Mouse (Mus musculus) left cerebral cortex, postnatal 25 days (tissue): ENCODE measurements around the gene E2f8. TPM values are rescaled to one million over a fixed set of nuclear protein-coding genes. Genes with fewer than 3 reads are reported as not detected.

Experiments
- DNase-seq, 2 experiments: peaks; one replicate each; pipeline ENCODE4 v3.0.0; 2022; ENCODE audit warnings: low spot score in 2 of 2, mixed read lengths in 1 of 2
- intact Hi-C: fragments of 180-260 bp; cut with DNase I; formaldehyde crosslinking; loops from one replicate; pipeline ENCODE4 v1.15.1; 2025
- total RNA-seq, 2 experiments: library from RNA; stranded (reverse); gene quantifications; 2 replicates each; pipeline ENCODE4 v1.2.3; 2021

Gene E2f8
- under 1 TPM; 0.50 to 0.57 TPM for total RNA-seq

DNA sequence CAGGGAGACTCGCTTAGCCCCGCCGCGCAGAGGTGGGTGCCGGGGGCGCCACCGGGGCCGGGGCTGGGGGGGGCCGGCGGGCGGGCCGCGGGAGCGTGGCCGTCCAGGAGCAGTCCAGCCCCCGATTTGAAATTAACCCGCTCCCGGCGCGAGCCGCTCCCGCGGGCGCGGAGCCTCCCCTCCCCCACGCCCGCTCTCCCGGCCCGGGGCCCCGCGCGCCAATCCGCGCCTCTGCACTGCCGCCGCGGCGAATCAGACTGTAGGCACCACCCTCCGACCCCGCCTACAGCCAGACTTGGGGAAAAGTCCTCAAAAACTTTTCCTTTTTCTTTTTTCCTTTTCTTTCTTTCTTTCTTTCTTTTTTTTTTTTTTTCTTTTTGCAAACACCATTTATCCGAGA lies at the start of gene E2f8:
TSS of gene E2f8 (minus strand) at position 111 of the 400 bp plus-strand sequence.
- DNase-seq: no peak
- intact Hi-C loops: no loop called here

DNA sequence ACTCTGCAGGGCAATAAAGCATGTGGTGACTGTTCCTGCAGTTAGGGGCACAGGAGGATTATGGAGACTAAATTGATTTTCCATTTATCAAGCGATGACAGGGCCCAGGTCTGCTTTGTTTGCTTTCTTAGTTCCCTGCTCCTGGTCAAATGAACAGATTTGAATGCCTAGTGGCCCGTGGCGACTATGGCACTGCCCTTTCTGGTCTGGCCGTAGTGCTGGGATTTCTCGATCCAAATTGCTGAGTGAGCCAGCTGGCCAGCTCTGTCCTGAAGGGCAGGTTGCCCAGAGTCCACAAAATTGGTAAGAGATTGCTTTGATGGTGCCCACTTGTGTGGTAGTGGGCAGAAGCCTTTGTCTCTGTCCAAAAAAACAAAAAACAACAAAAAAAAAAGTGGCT lies 49.0 kb upstream of the E2f8 start:
- DNase-seq: peak; percentile 13 to 47
- intact Hi-C loops: no loop called here

DNA sequence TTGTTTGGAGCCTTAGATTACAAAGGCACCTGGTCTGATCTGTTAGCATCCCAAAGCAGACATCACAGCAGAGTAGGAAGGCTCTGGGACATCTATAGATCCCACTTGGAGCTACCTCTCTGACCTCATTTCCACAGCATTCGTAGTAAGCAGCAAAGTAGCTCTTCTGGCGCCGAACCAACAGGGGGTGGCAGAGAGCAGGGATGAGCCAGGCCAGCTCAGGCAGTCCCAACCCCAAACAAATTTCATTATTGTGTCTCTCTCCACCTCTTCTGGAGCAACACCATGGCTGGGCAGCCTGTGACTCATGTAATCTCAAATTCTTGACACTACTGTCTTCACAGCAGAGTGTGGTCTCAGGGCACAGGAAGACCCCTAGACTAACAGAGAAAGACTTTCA lies 47.0 kb upstream of the E2f8 start:
- peak; percentile 57 to 68 for DNase-seq
- intact Hi-C loops: loop anchor here (2.0 kb wide), 1 partner anchor 192 kb away; no protein-coding TSS in a partner anchor

DNA sequence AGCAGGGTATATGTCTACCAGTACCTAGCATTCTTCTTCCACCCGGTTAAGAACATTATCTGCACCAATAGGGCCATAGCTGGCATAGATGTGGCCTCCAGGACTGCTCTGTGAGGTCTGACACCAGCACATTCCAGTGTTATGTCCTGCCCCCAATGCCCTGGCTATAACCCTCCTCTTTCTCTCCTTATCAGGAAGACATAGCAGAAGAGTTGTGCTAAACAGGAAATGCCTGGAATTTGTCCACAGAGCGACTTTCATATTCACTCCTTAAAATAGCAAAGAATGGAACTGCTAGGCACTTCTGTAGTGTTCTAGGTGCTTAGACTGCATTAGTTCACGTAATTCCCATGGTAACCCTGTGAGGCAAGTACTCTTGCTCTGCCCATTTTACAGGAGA lies 43.8 kb upstream of the E2f8 start:
- intact Hi-C loops: no loop called here
- DNase-seq: no peak

DNA sequence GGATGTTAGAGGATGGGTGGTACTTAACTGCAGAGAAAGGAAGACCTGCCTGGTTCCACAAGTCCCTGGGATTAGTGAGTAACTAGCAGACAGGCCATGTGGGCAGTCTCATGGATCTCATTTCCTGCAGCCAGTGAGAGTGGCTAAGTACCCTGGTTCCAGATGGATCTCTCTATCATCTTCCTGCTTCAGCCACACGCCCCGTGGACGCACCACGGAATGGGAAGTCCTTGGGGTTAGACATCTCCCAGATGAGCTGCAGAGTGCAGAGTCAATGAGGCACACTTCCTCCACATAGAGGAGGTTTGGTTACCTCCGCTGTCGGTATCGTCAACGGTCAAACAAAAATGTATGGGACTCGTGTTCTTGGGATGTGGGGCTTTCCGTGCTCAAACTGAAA lies 42.2 kb upstream of the E2f8 start:
- intact Hi-C loops: no loop called here
- no peak for DNase-seq

DNA sequence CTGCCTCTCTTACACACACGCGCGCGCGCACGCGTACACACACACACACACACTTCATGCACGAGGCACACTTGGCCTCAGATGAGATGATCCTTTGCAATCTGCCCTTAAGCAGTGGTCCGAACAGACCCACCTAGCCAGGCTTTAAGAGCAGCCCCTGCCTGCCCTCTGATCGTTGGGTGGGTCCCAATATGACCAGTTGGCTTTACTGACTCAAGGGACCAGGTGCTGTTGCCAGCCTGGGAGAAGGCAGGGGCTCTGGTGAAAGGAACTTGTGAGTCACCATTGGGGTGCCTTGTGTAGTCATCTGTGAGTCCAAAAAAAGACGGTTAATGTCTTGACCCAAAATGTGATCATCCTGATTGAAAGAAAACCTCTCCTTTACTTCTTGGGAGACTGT lies 37.0 kb upstream of the E2f8 start:
- DNase-seq: no peak
- intact Hi-C loops: no loop called here

DNA sequence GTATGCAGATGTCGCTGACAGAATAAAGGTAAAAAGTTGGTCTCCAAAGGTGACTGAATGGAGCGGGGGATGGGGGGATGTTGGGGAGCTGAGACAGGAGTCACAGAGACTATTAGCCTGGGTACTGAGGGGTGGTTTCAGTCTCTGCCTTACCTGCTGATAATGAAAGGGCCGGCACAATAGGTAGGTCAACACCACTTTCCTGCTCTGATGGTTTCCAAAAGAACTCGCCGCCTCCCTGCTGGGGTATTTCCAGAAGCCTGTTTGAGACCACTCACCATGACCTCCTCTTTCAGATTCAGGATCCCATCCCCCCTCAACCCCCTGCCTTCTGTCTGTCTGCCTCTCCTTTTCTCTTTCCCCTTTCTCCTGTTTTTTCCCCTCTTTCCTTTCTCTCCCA lies 36.6 kb upstream of the E2f8 start:
- DNase-seq: no peak
- intact Hi-C loops: no loop called here

DNA sequence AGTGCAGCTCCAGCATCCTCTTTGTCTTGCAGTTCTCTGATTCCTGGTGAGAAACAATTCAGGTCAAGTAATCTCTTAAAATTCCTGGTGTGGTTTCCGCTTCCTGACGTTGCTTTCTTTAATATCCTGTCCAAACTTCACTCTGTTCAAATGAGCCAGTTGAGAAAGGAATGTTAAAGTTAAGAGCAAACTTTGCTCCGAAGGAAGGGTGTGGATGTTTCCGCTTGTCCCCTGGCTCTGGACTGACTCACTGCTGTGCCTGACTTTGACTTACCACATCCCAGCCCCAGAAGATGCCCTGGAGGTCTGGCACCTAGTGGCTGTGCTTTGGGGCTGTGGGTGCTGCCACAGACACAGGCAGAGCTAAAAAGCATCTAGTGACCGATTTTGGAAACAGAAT lies 36.1 kb upstream of the E2f8 start:
- DNase-seq: no peak
- intact Hi-C loops: no loop called here

DNA sequence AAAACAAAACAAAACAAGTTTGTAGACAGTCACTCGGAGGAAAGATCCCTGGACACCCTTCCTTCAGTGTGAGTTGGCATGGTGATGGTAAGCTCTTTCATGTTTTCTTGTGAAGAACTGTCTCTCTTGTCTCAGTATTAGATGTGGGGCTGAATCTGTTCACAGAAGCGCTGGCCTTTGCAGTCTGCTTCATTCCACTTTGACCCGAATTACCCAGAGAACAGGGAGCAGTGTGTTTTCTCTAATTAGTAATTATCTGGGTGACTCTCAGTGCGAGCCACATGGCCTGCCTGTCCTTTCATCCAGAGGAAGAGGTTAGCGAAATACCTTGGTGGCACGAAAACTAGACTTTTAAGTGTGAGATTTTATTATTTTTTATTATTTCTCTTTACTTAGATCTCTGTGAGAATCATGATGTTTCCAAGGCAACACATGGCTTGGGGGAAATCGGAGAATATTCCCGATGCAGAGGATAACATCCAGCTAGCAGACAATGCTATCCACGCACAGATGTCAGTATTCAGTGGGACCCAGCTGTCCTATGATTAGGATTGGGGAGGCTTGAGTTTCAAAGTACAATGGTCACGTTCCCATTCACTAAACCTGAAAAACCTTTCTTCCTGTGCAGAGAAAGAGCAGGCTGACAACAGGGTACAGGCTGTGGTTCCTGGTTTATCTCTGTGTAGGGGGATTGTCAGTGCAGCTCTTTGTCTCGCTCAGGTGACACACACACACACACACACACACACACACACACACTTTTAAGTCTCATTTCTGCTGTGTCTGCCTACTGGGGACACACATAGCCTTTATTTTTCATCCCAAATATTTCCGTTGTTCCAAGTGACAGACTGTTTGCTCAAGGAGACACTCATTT lies 33.5 kb upstream of the E2f8 start:
- intact Hi-C loops: no loop called here

DNA sequence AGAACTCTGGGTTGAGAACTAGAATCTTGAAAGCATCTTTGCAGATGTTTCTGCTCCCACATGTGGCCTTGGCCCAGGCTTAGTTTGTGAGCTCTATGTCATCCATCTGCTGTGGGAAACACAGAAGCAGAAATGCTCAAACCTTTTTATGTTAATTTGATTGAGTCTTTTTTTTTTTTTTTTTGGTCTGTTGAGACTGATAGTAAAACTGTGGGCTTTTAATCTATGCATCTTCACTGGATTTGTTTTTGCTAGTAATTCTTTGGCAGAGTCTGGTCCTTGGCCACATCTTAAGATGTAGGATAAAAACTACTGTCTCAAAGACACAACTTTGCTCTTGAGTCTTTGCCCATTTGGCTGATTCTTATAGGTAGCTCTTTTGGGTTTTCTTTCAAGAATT lies 29.8 kb upstream of the E2f8 start:
- no peak for DNase-seq
- intact Hi-C loops: no loop called here

More for the DNA sequence above, 33.5 kb upstream of the E2f8 start:
- no peak for DNase-seq

DNA sequence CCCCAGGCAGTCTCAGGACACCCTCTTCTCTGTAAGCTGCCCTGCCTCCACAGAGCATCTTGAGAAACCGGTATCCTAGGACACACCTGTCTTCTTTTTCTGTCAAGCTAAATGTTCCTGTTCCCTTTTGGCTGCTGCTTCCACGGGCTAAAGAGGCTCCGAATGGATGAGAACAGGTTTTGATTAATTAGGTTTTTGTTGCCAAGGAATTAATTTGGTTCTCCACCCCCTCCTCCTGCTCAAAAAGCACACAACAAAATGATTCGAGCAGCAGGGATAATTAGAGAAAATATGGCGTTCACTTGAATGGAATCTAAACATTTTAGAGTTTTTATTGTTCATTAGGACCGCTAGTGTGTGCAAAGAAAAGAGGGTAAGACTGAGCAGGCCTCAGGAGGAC lies 28.9 kb upstream of the E2f8 start:
- intact Hi-C loops: no loop called here
- no peak for DNase-seq

DNA sequence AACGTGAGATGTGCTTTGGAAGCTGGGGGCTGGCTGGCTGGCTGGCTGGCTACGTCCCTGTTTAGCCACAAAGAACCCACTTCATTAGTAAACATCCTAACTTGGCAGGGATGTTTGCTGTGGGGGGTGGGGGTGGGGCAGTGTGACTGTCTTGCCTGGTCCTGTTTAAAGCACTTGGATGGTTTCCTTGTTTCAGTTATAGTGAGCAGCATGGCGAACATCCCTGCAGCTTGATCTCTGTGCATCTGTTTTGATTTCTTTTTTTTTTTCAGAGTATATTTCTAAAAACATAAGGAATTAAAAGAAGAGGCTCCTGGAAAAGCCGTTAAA lies 27.9 kb upstream of the E2f8 start:
- intact Hi-C loops: no loop called here
- DNase-seq: no peak

DNA sequence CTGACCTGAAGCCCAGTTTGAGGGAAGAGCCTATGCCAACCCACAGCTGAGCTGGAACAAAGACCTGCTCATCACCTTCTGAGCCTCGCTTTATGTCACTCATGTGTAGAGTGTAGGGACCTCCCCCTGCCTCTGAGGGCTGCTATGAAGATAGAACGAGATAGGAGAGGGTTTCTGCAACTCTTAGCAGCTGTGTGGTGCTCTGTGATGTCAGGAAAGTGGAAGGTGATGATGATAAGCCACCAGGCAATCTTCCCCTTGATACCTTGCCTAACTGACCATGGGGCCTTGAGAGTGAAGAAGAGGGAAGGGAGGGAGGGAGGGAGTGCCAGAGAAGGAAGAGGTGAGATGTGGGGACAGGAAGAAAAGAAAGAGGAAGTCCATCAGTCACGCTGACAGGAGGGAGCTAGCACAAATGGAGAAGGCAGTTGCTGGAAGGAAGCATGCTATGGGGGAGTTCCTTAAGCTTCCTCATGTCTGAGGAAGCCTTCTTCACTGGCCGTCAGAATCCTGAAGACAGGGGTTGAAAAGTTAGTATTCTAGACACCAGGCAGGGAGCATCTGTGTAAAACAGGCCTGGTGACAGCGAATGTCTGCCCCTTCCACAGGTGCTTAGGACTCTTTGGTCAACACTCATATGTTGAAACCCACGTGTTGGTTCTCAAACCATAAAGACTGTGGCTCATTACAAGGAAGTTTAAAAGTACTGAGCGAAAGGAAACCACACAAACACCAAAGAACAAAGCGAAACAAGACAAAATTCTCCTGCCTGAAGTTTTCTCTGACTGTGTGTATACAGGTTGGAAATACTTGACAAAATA lies 27.3 kb upstream of the E2f8 start, which contains the start of gene Nav2:
TSS of gene Nav2 (plus strand) at position 196 of the 821 bp plus-strand sequence.
- intact Hi-C loops: no loop called here
- no peak for DNase-seq

DNA sequence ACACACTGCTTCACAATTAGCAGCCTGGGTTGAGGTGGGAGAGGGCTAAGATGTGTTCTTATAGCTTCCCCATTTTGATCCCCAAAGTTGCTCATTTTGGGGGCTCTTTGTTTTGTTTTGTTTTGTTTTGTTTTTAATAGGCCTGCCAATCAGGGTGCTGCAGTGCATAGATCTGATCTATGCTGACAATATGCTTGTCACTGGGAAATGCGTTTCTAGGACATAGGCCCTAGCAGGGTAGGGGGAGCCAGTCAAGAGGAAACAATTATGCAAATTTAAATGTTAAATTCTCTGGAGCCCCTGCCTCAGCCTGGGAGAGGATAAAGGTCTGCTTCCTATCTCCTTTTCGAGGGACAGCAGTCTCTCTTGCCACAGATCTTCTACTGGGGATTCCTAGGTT lies 21.1 kb upstream of the E2f8 start:
- intact Hi-C loops: no loop called here
- no peak for DNase-seq

DNA sequence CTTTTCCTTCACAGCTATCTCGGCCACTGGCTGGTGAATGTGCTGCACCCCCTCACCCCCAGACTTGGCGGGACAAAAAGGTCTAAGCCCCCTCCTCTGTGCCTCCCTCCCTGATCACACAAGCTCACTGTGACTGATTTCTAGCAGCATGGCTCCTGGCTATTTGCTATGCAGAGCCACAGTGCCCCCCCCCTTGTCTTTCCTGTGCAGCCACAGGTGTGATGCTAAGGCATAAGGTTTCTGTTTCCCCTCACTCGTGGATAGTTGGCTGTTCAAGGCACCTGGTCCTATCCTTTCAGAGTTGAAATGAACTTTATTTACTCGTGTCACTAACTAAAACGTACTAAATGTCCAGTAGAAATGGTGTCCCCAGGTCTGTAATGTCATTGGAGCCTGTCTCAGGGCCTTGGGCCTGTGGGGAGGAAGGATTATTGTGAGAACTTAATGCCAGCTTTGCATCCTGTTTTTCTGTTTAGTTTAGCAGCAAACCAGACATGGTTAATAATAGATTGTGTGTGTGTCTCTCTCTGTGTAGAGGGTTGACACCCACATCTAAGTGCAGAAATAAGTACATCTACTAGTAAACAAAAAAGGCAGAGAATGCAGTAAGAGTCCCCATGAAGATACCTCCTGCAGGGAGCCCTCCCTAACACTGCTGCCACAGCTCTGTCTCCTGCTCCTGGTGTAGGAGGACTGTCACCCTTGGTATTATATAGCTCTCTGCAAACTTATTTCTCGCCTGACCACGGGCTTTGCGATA lies 19.2 kb upstream of the E2f8 start:
- DNase-seq: no peak
- intact Hi-C loops: no loop called here

DNA sequence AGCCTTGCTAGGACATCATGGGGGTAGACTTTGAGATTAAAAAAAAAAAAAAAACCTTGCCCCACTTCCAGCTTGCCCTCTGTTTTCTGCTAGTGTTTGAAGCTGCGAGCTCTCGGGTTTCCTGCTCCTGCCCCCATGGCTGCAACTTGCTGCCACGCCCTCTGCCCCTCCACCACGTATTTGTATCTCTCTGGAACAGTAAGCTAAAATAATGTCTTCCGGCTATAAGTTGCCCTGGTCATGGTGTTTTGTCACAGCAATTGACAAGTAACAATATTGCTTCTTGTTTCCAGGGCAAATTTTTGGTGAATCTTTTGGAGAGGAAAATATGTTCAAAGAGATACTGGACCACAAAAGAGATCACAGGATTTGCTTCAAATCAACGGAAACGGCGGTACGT lies 17.0 kb upstream of the E2f8 start:
- intact Hi-C loops: no loop called here
- DNase-seq: no peak

DNA sequence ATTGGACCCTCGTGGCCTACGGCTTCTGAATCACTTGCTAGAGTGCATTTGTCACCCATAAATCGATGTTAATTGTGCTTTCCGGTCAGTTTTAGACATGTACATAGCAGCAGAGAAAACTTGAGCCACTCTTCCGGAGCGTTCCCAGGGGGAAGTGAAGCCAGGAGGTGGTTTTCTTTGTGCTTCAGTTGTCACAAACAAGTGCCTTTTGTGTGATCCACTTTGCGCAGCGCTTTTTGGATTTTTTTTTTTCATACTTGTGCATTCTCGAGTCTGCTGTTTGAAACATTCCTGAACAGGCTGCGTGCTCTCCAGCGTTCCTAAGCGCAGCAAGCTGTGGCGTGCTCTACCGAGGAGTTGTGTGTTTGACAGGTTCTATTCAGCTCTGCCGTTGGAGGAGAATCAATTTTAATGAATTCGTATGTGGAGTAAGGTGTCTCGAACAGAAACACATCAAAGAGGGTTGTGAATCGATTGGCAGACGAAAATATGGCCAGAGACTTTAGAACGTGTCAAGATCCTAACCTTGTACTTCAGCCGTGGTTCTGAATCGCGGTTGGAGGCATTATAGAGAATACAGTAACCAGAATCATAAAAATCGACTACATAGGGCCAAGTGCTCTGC lies 16.3 kb upstream of the E2f8 start:
- no peak for DNase-seq
- intact Hi-C loops: no loop called here

DNA sequence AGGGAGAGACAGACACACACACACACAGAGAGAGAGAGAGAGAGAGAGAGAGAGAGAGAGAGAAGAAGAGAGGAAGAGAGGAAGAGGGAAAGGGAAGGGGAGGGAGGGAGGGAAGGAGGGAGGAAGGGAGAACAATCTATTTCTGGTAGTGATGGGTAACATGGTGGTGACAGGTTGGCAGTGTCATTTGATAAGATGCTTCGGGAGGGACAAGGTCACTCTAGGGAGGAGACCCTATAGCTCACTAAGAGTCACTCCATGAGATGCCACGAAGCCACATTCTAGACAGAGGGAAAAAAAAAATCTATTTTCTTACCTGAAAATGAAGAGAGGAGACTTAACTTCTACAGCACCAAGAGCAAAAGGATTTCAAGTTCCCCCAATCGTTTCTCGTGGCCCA lies 14.7 kb upstream of the E2f8 start:
- no peak for DNase-seq
- intact Hi-C loops: no loop called here

DNA sequence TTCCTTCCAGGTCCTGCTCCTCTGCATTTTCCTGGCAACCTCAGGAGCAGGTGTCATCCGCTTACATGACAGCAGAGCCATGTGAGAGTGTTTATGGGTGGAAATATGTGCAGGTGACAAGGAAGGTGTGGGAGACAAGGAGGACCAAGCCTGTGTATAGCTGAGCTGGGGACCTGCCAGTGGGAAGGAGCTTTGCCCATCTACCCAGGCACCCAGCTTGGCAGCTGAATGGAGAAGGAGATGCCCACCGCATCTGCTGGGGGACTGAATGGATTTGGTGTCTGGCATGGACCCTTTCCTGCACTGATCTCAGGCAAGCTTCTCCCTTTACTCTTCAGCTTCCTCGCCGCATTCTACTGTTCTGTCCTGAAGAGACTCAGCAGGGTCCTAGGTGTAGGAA lies 14.1 kb upstream of the E2f8 start:
- intact Hi-C loops: no loop called here
- DNase-seq: no peak

DNA sequence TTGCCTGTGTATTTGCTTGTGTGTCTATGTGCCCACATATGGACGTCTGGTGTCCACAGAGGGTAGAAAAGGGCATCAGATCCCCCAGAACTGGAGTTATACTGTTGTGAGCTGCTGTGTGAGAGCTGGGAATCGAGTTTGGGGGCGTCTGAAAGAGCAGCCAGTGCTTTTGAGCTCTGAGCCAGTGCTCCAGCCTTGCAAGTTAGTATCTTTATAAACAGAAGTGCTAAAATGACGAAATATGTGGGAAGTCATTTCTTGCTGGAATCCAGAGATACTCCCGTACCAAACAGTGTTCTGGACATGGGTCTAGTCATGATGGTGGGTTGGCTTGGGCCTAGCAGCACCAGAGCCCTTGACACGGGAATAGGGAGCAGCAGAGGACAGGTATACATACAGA lies 13.4 kb upstream of the E2f8 start:
- intact Hi-C loops: loop anchor here (1.0 kb wide), 1 partner anchor 227 kb away; no protein-coding TSS in a partner anchor

More for the DNA sequence above, 13.4 kb upstream of the E2f8 start:
- DNase-seq: peak in 1 of 2 experiments; percentile 31
